Mouse (Mus musculus) forebrain, embryonic 12.5 days (tissue): Measurements from ENCODE around the gene Adamtsl1. TPM values are rescaled to one million over a fixed set of nuclear protein-coding genes. Genes with fewer than 3 reads are reported as not detected.

Source experiments
- ATAC-seq: fragments of 200-750 bp; cut with Nextera tagmentation; 2 replicates; pipeline ENCODE4 v1.8.0; 2017; ENCODE audit warnings: moderate TSS enrichment; ENCODE audit not compliant: low FRiP score
- H3K27ac ChIP-seq: fragments of 300-500 bp; sonication (generic); 2 replicates; pipeline ENCODE4 v1.5.1; 2016; ENCODE audit warnings: mild to moderate bottlenecking
- H3K27me3 ChIP-seq: fragments of 300-500 bp; sonication (generic); 2 replicates; pipeline ENCODE4 v1.6.1; 2016; ENCODE audit warnings: mild to moderate bottlenecking
- H3K36me3 ChIP-seq: fragments of 300-500 bp; sonication (generic); replicated peaks from 2 replicates; pipeline ENCODE4 v1.6.1; 2016; ENCODE audit warnings: mild to moderate bottlenecking
- H3K4me1 ChIP-seq: fragments of 300-500 bp; sonication (generic); 2 replicates; pipeline ENCODE4 v1.6.1; 2016
- H3K4me2 ChIP-seq: fragments of 300-500 bp; sonication (generic); 2 replicates; pipeline ENCODE4 v1.6.1; 2016; ENCODE audit warnings: mild to moderate bottlenecking, moderate library complexity
- H3K4me3 ChIP-seq: fragments of 300-500 bp; sonication (generic); replicated peaks from 2 replicates; pipeline ENCODE4 v1.5.1; 2016; ENCODE audit warnings: mild to moderate bottlenecking
- H3K9ac ChIP-seq: fragments of 300-500 bp; sonication (generic); 2 replicates; pipeline ENCODE4 v1.6.1; 2016; ENCODE audit warnings: mild to moderate bottlenecking
- H3K9me3 ChIP-seq: fragments of 300-500 bp; sonication (generic); 2 replicates; pipeline ENCODE4 v1.6.1; 2016
- WGBS: fragments of 180-500 bp; shearing (Covaris S2); methylation state at CpG from one replicate; pipeline ENCODE4 v1.1.7; 2016; 5-methylcytosine and 5-hydroxymethylcytosine counted together
- polyA plus RNA-seq: library from polyadenylated mRNA; unstranded; fragments of >200 nt; fragmentation: Nextera tagmentation; extraction: Ambion mirVana; gene quantifications from 2 replicates; pipeline ENCODE4 v1.2.1, GENCODE M21; 2016

Gene Adamtsl1
- polyA plus RNA-seq, 1 experiment from 2014 or later, result 11.6 TPM

DNA sequence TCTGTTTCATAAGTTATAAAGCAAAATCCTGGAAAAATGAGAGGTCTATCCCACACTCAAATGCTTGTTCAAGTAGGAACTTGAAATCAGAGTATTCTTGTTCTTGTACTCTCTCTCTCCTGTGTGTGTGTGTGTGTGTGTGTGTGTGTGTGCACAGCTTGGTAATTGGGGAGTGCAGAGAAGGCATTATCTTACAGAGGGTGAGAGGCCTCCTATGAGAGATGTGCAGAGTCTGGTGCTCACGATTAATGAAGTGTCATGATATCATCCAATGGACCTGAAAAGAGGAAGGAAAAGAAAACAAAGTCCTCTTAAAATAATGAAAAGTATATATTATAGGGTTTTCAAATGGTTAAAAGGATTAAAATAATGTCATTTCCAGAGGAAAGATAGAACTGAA is 443.9 kb downstream of the Adamtsl1 start:
- 71% methylated on average over 1 of the region's 1 CpGs for WGBS
- Histone ChIP-seq H3K4me1 (no peaks in the 10 kb centered on the region), H3K4me2 (no peak overlapping the region), H3K9ac (no peak overlapping the region), H3K9me3 (no peaks in the 10 kb centered on the region), H3K27me3 (no peaks in the 10 kb centered on the region), H3K4me3 (no peak overlapping the region), H3K27ac (no peak overlapping the region), H3K36me3 (no peaks in the 10 kb centered on the region)
- no peak for ATAC-seq

DNA sequence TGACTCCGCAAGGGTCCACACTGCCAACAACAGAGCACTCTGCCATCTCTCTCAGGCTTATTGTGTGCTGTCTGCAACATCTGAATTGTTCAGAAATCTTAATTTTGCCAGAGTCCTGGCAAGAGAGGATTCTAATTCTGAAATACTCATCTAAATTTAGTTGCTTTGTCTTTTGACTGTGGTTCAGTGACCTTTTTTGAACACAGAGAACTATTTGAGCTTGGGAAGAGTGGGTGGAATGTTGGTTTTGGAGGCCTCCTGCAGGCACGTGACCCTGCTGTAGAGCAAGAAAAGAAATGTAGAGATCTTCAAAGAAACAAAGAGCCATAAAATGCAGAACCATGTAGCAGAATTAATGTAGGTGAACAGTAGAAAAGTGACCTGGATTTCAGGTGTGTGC is 445.0 kb downstream of the Adamtsl1 start:
- 83% methylated on average over 2 of the region's 2 CpGs for WGBS
- H3K27ac ChIP-seq, result no peak overlapping the region
- no peaks in the 10 kb centered on the region for H3K9me3 ChIP-seq
- H3K4me2 ChIP-seq, result no peak overlapping the region
- no peak overlapping the region for H3K4me3 ChIP-seq
- no peaks in the 10 kb centered on the region for H3K27me3 ChIP-seq
- no peaks in the 10 kb centered on the region for H3K4me1 ChIP-seq
- no peak for ATAC-seq
- H3K9ac ChIP-seq, result no peak overlapping the region
- H3K36me3 ChIP-seq, result no peaks in the 10 kb centered on the region

DNA sequence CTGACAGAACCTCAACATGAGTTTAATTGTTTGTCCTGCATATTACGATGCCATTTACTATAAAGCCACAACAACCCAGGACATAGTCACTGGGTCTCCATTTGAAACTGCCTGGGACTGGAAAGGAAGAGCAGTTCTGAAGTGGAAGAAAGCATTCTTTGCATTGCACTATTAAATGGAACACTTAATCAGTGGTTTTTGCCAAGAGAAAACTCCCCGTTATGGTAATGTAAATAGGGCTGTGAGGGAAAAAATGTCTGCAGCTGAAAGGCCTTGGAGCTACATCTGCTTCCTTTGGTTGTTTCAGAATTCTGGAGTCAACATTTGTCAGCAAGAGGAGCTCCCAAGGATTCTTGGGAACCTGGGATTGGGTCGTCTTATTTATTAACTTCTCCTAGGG is 462.2 kb downstream of the Adamtsl1 start:
- Histone ChIP-seq H3K4me2 (no peak overlapping the region), H3K36me3 (no peaks in the 10 kb centered on the region), H3K9me3 (no peaks in the 10 kb centered on the region), H3K4me1 (no peaks in the 10 kb centered on the region), H3K4me3 (no peak overlapping the region), H3K27me3 (no peaks in the 10 kb centered on the region), H3K9ac (no peak overlapping the region), H3K27ac (no peak overlapping the region)
- ATAC-seq, result no peak
- 83% methylated on average over 3 of the region's 3 CpGs for WGBS

DNA sequence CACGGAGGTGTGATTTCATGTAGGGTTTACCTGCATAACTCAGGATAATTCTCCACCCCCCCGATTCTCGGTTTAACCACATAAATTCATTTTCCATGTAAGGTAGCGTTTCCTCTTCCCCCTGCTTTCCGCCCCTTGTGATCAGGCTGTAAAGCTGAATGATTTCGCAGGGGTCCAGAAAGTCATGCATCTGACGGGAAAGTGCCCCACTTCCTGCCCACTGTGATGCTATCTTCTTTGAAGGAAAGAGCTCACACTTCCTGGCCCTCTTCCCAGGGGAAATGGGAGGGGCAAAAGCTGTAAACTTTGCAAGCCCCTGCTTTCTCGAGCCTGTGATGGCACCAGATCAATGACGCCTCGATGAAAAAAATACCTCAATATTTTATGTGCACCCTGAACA is 465.2 kb downstream of the Adamtsl1 start:
- H3K4me2 ChIP-seq, result no peak overlapping the region
- no peak for ATAC-seq
- no peak overlapping the region for H3K9ac ChIP-seq
- H3K4me3 ChIP-seq, result no peak overlapping the region
- H3K9me3 ChIP-seq, result no peaks in the 10 kb centered on the region
- no peak overlapping the region for H3K27ac ChIP-seq
- WGBS, result 86% methylated on average over 10 of the region's 10 CpGs
- H3K4me1 ChIP-seq, result no peaks in the 10 kb centered on the region
- H3K27me3 ChIP-seq, result no peaks in the 10 kb centered on the region
- no peaks in the 10 kb centered on the region for H3K36me3 ChIP-seq

DNA sequence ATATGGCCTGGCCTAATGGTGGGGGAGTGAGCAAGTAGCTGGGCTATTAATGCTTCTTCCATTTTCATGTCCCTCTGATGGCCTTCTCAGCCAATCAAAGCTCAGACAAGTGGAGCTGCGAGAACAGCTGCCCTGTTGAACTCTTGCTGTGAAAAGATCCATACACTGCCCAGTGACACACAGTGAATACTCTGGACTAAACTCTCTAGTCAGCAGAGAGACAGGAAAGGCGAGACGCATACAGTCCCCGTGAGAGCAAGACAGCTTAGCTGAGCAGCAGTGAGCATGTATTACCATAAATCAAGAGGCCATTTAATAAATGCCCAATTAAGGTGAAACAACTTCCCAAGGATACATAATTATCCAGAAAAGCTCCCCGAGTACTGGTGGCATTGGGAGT is 492.6 kb downstream of the Adamtsl1 start:
- no peak for ATAC-seq
- no peaks in the 10 kb centered on the region for H3K27me3 ChIP-seq
- no peaks in the 10 kb centered on the region for H3K36me3 ChIP-seq
- no peak overlapping the region for H3K4me2 ChIP-seq
- 0 out of 2 replicates have a peak, but pooled peaks cover 3% of the 10 kb centered on the region for H3K4me1 ChIP-seq
- H3K27ac ChIP-seq, result no peak overlapping the region
- H3K9me3 ChIP-seq, result no peaks in the 10 kb centered on the region
- 52% methylated on average over 5 of the region's 5 CpGs for WGBS
- H3K9ac ChIP-seq, result no peak overlapping the region
- no peak overlapping the region for H3K4me3 ChIP-seq

DNA sequence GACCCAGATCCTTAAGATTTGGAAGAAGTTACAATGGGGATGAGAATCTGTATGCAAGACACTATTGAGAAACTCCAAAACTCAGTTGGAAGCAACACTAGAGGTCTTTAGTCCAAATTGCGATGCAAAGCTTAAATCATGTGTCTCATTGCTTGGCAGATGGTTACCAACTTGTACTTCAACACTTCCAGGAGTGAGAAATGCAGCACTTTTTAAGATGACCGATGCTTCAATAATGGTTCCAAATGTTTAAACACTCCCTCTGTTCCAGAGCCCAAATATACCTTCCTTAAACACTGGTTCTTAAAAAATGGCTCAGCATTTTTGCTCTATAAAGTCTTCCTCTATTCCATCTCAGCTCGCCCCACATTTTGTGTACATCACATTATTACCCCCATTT is 499.7 kb downstream of the Adamtsl1 start:
- Histone ChIP-seq H3K36me3 (no peaks in the 10 kb centered on the region), H3K9me3 (no peaks in the 10 kb centered on the region), H3K4me1 (no peaks in the 10 kb centered on the region), H3K27me3 (no peaks in the 10 kb centered on the region), H3K4me3 (no peak overlapping the region), H3K9ac (no peak overlapping the region), H3K27ac (no peak overlapping the region), H3K4me2 (no peak overlapping the region)
- ATAC-seq, result no peak
- 94% methylated on average over 3 of the region's 3 CpGs for WGBS

DNA sequence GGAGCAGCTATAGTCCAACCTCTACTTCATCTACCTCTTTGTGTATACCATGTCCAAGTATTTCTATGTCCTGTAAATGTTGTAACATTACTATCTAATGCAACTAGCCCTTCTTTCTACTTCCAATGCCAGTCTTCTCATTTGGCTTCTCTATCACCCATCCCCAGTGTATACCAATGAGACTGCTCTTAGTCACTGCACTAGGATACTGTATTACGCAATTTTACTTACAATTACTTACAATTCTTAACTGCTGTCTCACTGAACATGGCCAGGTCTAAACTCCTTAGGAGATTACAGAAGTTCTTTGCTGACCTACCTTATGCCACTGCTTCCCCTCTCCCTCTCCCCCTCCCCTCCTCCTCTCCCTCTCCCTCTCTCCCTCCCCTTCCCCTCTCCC is 505.0 kb downstream of the Adamtsl1 start:
- no peak overlapping the region for H3K4me2 ChIP-seq
- ATAC-seq, result no peak
- no peak overlapping the region for H3K4me3 ChIP-seq
- 97% methylated on average over 1 of the region's 1 CpGs for WGBS
- peaks cover 11% of the 10 kb centered on the region for H3K4me1 ChIP-seq
- H3K36me3 ChIP-seq, result no peaks in the 10 kb centered on the region
- no peaks in the 10 kb centered on the region for H3K27me3 ChIP-seq
- no peaks in the 10 kb centered on the region for H3K9me3 ChIP-seq
- H3K9ac ChIP-seq, result no peak overlapping the region
- H3K27ac ChIP-seq, result no peak overlapping the region

DNA sequence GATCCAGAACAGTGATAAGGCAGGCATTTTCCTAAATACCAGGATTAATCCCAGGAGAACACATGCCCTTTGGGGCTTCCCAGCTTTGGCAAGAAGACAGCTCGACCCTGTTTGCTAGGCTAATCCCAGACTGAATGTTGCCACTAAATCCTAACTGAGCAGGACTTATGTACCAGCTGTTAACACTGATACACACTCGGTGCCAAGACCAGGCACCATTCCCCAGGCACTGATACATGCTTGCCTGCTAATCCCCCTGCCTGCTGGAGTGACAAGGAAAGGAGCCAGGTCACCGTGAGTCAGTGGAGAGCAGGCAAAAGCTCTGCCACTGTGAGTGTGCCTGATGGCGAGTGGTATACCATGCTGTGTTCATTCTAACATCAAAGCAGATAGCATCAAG is 505.6 kb downstream of the Adamtsl1 start:
- WGBS, result 31% methylated on average over 4 of the region's 4 CpGs
- Histone ChIP-seq H3K36me3 (no peaks in the 10 kb centered on the region), H3K4me1 (peaks cover 11% of the 10 kb centered on the region), H3K4me3 (no peak overlapping the region), H3K27ac (no peak overlapping the region), H3K9me3 (no peaks in the 10 kb centered on the region), H3K9ac (no peak overlapping the region), H3K4me2 (no peak overlapping the region), H3K27me3 (no peaks in the 10 kb centered on the region)
- ATAC-seq, result no peak

DNA sequence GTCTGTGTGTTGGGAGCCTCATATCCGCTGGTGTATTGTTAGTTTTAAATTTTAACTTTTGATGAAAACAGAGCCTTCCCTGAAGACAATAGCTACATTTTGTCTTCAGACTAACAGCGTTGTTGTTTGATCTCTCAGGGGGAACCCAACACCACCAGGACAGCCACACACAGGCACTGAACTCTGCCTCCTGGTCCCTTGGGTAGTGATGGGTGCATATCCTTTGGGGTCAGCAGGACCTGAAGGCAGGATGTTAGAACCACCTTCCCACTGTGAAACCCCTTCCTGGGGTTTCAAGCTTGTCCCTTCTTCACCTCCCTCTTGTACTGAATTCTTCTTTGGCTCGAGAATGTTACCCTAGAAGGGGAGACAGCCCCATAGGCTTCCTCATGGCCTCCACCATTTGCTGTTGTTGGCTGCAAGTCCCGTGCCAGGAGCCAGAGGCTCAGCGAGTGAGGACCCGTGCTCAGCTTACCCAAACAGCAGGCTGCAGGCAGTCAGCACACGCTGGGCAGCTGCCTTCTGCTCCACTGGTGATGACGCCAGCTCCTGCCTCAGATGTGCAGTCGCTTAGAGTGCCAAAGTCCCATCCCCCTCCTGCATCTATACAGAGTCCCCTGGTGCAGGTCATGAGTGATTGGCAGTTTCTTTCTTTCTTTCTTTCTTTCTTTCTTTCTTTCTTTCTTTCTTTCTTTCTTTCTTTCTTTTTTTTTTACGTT is 506.6 kb downstream of the Adamtsl1 start:
- 33% methylated on average over 10 of the region's 10 CpGs for WGBS
- Histone ChIP-seq H3K9me3 (no peaks in the 10 kb centered on the region), H3K27me3 (no peaks in the 10 kb centered on the region), H3K4me3 (no peak overlapping the region), H3K4me2 (no peak overlapping the region), H3K4me1 (peaks cover 11% of the 10 kb centered on the region), H3K36me3 (no peaks in the 10 kb centered on the region), H3K27ac (0 out of 2 replicates have a peak overlapping the region, but pooled peaks have one; percentile 16), H3K9ac (no peak overlapping the region)
- peak; percentile 94 for ATAC-seq

DNA sequence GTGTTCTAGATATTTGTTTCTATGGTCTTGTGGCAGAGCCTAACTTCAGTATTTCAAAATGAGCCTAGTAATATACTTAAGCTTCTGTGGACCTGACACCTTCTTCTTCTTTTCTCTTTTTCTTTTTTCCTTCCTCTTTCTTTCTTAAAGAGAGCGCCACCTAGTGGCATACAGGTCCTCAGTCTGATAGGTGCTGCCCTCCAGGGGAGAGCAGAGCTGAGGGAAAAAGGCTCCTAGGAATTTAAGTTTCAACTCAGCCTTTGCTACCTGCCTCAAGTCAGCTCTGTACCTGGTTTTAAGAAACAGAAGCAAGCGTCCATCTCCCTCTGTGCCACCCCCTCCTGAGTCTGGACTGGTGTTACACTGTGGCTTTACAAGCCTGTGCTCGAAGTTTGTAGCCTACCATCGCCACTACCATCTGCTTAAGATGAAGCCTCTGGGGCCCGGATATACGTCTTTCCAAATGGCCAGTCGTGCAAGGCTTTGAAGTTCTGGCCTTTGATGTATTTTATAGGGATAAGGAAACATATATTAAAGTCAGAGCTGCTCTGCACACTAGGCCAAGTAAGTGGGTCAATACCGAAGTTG is 510.7 kb downstream of the Adamtsl1 start:
- no peaks in the 10 kb centered on the region for H3K9me3 ChIP-seq
- no peak overlapping the region for H3K4me3 ChIP-seq
- ATAC-seq, result no peak
- WGBS, result 54% methylated on average over 8 of the region's 8 CpGs
- no peaks in the 10 kb centered on the region for H3K36me3 ChIP-seq
- H3K27me3 ChIP-seq, result no peaks in the 10 kb centered on the region
- no peak overlapping the region for H3K4me2 ChIP-seq
- H3K27ac ChIP-seq, result no peak overlapping the region
- no peak overlapping the region for H3K9ac ChIP-seq
- peaks cover 10% of the 10 kb centered on the region for H3K4me1 ChIP-seq

DNA sequence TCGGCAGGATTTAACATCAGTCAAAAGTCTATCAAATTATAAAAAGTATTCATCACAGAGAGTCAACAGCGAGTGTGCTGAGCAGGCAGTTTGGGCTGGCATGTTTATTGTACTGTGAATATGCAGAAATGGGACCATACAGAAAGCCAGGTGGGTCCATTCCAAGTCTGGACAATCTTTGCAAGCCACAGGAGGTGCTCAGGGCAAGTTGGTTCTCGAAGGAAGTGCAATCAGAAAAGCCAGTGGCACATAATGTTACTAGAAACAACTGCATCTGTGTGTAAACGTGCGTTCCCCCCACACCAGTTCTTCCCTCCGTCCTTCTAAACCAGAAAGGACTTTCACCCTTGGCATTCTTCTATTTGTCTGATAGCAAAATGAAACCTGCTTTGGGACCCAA is 515.5 kb downstream of the Adamtsl1 start:
- peaks cover 6% of the 10 kb centered on the region for H3K4me1 ChIP-seq
- no peak overlapping the region for H3K4me2 ChIP-seq
- H3K9ac ChIP-seq, result no peak overlapping the region
- no peaks in the 10 kb centered on the region for H3K27me3 ChIP-seq
- H3K4me3 ChIP-seq, result no peak overlapping the region
- H3K27ac ChIP-seq, result no peak overlapping the region
- no peaks in the 10 kb centered on the region for H3K36me3 ChIP-seq
- no peaks in the 10 kb centered on the region for H3K9me3 ChIP-seq
- WGBS, result 85% methylated on average over 6 of the region's 6 CpGs
- no peak for ATAC-seq

DNA sequence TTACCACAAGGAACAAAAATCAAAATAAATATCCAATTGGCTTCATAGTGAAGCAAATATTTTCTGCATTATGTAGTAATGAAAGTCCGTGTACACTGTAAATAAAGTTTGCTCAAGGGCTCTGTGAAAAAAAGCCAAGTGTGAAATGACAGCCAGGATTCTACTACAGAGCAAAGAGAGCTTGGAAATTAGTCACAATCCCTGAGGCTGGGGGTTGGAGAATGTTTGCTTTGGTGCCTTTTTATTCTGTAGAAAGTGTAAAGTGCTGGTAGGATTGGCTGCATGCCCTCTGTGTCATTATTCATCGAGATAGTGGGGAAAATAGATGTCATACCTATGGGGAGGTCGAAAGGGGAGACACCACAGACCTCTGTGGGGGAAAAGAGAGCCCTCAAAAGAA is 516.2 kb downstream of the Adamtsl1 start:
- ATAC-seq, result no peak
- H3K4me1 ChIP-seq, result peaks cover 6% of the 10 kb centered on the region
- H3K9ac ChIP-seq, result no peak overlapping the region
- no peaks in the 10 kb centered on the region for H3K27me3 ChIP-seq
- H3K9me3 ChIP-seq, result no peaks in the 10 kb centered on the region
- H3K27ac ChIP-seq, result no peak overlapping the region
- no peaks in the 10 kb centered on the region for H3K36me3 ChIP-seq
- no peak overlapping the region for H3K4me2 ChIP-seq
- 55% methylated on average over 3 of the region's 3 CpGs for WGBS
- H3K4me3 ChIP-seq, result no peak overlapping the region

DNA sequence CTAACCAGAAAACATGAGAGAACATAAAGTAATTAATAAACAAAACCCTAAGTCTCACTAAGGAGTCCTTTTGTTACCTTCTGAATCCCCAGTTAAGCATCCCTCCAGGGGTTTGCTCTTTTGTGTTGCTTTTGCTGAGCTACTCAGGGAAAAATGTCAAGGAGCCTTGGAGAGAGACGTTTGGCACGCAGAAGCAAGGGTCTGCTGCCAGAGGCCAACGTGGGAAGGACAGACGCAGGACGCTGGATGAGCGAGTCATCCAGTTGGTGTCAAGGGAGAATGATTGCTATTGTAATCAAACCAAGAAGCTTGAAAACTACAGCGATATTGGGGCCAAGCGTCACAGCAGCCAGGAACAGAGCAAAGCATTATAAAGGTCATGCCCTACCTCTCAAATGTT is 517.1 kb downstream of the Adamtsl1 start:
- H3K4me3 ChIP-seq, result no peak overlapping the region
- no peaks in the 10 kb centered on the region for H3K27me3 ChIP-seq
- H3K4me2 ChIP-seq, result peak overlapping the region; percentile 17; the same call in 1 of the 2 replicates
- no peaks in the 10 kb centered on the region for H3K9me3 ChIP-seq
- no peak for ATAC-seq
- WGBS, result 14% methylated on average over 8 of the region's 8 CpGs
- H3K4me1 ChIP-seq, result peaks cover 6% of the 10 kb centered on the region
- H3K9ac ChIP-seq, result no peak overlapping the region
- no peak overlapping the region for H3K27ac ChIP-seq
- H3K36me3 ChIP-seq, result no peaks in the 10 kb centered on the region
